Mouse (Mus musculus): ENCODE measurements at regions not wholly inside any gene's neighbourhood (a gene's known extent, or its start where the extent isn't known, plus 50 kb on each side); places are given as distances from the start of the nearest gene placed in this dataset.

DNA sequence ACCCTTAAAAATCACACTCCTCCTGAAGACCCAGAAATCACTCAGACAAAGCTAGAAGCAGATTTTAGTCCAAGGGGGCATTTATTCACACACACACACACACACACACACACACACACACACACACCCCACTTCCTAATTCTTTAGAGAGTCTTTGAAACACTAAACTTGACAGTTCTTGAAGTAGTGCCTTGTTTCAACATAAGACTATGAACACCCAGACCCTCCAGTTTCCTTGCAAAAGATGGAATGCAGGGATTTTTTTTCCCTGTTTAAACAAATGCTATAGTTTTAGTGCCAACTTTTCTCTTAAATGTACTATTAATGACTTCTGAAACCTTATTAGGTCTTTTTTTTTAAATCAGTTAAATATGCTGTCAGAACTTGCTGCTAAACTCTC, 279.2 kb upstream of the Fat1 start:
- no peak for DNase-seq (ENCODE audit: low spot score in 2 of 2)

DNA sequence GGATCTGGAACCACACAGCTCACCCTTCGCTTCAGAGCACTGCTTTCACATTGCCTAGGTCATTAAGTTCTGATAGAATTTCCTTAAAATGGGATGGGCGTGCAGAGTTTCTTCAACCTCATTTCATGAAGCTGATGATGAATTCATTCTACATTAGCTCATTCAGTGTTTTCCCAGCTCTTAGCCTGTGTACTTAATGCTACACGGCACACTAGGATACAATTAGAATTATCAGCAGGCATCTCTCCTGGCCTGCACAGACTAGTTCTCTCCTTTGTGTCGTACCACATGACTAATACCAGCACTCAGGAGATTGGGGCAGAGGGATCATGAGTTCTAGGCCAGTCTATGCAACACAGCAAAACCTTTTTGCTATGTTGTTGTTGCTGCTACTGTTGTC, 278.8 kb upstream of the Fat1 start:
- DNase-seq (ENCODE audit: low spot score in 2 of 2), result no peak

DNA sequence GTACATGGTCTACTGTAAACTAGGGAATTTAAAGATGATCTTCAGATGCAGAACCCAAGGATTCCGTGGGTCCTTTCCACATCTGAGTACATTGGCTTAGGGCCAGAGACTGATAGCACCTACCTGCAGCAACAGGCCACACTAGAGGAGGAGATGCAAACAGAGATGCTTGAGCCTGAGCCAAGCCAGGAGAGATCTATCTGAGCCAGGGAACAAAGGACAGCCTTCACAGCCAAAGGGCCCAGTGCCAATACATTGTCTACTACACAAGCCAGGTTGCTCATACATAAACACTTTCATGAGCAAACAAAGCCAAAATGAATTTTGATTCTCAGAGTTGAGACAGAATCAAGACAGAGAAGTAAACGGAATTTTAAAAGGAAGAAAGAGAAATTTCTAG, 273.6 kb upstream of the Fat1 start:
- DNase-seq (ENCODE audit: low spot score in 2 of 2), result no peak

DNA sequence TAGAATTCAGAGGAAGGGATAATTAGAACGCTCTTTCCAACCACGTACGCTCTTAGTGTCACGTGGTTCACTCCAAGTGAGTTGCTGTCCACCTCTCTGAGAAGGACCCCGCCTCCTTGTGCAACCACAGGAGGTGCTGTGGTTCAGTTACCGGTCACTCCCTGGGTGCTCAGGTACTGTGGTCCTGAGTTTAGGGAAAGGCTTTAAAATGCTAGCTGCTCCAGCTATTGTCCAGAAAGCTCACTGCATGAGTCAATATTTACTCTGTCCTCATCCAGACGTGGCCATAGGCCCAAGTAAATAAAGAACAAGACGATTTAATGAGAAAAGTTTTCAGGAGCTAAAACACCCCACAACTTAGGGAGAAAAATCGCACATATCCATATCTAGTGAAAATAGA, 248.1 kb upstream of the Fat1 start:
- DNase-seq (ENCODE audit: low spot score in 2 of 2), result no peak

DNA sequence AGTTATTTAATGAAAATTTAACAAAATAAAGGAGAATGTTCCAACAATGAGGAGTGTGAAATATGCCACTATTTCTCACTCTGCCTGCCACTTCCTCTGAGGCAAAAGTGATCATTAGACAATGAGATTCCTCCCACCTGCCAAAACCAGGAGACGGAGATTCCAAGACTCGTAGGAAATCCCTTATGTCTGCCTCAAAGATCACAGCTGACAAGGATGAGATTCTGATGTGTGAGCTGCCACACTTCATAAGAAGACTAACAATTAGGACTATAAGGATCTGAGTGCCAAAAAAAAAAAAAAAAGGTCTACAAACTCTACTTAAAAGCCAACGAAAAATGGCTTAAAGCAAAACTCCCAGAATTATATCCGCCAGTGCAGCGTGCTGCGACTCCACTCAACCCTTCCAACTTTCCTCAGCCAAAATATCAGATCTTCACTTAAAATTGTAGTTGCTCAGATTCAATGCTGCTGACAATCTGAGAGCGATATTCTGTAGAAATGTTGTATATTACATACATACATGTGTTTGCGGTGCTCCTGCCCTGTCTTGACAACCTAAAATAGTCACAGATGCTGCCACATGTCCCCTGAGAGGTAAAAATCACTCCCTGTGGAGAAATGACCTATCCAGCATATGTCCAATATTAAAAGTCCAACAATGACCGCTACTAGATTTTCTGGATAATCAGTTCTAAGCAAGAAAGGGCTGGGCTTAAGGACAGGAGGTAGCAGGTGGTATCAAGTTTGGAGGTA, 245.2 kb upstream of the Fat1 start:
- no peak for DNase-seq (ENCODE audit: low spot score in 2 of 2)

DNA sequence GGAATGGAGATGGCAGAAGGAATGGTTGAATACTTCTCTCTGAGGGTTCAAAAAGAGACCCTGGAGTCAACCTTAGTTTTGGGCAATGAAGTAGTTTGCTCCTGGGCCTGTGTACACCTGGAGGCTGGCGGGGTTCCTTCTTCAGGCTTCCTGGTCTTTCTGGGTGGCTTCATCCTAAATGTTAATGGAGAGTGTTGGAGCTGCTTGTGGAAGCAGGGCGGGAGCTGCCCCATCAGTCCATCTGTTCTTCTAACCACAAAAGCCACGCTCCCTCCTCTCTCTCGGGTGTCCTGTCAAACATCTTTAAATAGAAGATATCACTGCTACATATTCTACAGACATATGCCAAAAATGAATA, 244.7 kb upstream of the Fat1 start:
- DNase-seq (ENCODE audit: low spot score in 2 of 2), result no peak

DNA sequence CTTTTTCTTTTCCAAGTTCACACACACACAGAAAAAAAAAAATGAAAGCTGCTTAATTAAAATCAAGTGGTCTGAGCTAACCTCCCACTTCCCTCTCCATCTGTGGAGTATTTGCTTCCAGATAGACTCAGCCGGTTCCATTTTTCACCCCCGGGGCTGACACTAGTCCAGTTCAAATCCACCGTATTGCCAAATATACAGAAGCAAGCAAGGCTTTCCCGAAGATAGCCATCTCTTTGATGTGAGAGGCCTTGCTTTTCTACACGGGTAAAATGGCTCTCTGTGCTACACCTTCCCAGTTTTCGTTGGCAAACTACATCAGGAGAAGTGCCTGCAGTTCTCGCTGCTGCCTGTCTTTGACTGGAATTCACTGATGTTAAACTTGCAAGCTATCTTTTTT, 244.1 kb upstream of the Fat1 start:
- DNase-seq (ENCODE audit: low spot score in 2 of 2), result no peak

DNA sequence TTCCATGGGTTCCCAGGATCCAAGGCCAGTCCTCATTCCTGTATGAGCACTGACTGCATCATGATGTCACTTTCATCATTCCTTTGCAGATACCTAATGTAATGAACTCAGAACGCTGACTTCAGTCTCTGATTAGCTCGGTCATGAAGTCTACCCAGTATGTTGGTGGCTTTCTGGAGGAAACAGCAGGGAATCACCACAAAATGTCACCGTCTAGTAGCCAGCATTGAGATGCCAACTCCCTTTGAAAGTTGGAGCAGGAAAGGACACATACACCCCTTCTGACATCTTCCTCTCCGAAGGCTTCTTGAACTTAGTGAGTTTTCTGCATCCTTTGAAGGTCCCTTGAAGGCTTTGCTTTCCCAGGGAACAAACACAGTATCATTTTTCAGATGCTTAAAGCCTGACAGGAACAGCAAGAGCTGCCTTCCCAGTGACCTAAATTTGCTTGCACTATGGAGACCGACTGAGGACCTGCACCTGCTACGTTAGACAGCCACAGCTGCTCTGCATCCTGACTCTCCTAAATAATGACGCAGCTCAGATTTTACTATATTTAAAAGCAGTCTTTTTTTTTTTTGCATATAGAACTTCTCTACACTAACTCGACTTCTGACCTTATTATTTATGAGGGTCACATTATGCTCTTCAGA, 243.1 kb upstream of the Fat1 start:
- DNase-seq (ENCODE audit: low spot score in 2 of 2), result no peak

DNA sequence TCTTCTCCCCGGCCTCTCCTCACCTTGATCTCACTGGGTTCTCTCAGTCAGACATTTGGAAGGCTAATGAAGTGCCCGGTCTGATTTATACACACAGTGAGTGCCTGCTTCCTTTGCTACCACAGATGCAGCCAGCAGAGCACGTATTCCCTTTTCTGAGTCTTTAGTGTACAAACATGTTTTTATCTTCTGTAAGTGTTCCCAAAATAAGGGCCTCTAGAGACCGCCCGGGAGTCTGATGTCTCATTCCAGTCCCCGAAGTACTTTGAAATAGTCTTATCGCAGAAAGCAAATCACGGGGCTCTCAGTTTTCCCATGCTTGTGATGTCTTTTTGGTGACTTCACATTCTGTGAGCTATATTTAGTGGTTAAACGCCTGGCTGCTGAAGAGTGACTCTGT, 240.4 kb upstream of the Fat1 start:
- DNase-seq (ENCODE audit: low spot score in 2 of 2), result no peak

DNA sequence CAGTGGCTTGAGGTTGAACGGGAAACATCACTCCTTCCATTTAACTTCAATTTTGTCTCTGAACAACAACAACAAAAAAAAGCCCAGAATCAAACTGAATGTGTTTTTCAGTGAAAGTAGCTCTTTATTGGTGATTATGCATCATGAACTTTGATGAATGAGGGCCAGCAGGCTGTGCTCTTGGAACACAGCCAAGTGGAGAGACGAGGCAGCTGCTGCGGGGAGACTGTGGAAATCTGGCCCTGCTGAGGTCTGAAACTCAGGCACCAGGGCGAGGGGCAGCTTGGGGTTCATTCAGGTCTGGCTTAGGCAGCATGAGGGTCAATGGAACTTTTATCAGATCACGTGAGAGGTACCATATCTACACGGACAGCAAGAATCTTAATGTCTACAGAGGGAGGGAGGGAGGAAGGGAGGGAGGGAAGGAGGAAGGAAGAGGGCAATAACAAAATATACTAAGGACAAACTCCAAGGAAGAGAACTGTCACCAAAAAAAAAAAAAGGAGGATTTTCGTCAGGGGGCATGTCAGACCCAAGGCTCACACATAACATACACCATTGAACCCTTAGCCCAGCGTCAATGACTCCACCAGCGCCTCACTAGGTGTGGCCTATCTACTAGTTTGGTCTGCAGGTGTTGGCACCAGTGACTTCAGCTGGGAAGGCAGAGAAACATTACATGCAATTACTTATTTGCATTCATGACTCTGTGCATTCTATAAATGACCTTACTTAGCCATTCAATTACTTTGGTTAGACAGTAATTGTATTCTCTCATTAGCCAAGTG, 239.0 kb upstream of the Fat1 start:
- peak in 1 of 2 experiments; percentile 17 for DNase-seq (ENCODE audit: low spot score in 2 of 2)

DNA sequence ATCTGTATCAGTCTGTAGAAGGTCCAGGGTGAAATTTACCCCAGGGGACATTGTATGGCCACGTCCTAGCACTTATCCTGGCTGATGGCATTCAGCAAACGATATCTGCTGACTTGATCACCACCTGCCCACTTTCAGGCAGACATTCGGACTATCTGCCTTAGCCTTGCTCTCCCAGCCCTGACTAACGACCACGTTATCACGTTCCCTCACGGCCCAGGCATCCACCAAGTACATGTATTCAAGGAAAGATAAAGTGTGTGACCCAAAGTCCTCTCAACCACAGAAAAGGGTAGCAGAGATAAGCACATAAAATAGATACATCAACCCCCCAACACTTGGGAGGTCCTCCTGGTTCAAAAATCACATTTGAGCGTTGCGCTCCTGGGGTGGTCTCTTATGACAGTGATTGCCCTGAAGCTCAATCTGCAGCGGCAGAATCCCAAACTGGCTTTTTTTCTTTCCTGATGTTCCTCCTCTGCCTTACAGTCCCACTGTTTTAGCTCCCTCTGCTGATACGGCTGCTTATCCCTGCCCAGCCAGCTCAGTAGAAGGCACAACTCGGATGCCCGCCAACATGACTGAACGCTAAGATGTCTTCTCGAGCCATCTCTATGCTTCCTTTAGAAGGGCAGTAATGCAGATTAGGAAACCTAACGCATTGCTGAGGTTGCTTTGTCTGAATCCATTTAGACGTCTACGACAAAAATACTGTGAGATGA, 235.7 kb upstream of the Fat1 start:
- no peak for DNase-seq (ENCODE audit: low spot score in 2 of 2)

DNA sequence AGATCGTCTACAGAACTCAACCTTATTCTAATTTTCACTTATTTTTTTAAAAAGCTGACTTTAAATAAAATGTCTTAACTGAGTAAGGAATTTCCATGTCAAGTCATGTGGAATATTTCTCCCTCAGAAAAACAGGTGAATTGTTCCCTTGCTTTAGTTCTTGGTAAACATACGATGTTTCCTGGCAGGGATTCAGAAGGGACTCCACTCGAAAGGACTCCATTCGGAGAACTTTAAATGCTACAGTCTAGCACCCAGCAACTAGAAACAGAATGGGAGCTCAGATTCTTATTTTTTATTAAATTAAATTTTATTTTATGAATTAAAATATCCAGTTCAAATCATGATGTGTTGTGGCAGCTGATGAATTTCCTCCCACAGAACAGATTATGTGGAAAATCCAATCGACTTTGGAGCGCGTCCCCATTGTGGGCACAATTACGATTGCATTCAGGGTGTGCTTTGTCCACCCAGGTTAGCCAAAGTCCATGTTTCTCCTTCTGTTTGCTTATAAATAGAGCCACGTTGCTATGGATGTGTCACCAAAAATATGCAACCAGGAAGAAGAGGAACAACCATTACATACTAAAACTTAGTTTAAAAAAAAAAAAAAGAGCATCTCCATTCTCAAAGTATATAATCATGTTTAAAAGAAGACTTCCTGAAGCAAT, 230.5 kb upstream of the Fat1 start:
- DNase-seq (ENCODE audit: low spot score in 2 of 2), result no peak

DNA sequence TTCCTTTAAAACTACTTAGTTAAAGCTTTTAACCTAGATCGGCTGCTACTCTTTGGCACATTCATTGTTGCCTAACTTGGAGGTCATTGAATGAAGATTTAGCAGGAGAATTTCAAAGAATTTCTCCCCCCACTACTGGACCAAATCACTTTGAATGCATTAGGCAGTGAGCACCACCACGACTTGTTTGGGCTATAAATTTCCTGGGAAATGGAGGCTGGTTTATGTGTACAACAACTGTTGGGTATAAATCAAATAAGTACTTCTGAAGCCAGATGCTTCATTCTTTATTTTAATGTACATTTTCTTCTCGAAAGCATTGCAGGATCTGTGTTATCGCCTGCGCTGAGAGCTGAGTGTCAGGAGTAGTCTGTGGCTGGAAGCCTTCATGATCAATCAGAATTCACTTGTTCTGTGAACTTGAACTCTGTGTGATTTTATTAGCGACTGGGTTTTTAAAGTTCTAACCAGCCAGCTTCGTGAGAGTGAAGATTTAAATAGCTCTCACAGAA, 226.5 kb upstream of the Fat1 start:
- DNase-seq (ENCODE audit: low spot score in 2 of 2), result no peak

DNA sequence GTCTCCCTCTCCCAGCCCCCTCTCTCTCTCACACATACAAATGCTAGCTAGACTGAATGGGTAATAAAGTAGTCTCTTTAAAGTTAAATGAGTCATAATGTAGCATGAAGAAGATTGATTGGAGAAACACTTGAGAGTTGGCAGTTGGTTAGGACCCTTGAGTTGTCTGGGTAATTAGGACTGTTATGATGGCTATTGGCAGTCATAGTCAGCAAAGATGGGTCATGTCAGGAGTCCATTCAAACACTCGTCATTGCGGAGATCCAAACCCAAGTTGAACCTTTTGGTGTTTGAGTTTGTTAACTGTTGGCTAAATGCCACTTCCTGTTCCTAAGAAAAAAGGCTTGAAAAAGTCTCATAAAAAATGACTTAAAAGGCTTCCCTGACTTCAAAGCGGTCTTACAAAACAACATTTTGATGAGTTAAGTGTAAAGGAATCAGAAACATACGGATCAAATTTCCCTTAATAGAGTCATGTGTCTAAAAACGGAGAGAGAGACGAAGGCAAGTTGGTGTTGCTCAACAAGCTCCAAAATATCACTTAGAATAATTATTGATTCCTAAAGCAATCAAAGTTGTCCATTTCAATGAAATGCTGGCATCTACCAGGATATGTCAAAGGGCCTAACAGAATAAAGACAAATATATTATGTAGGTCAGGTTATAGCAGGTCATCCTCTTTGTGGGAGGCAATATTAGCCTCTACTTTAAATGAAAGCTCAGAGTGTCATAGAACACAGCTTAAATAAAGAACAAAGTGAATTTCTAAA, 225.9 kb upstream of the Fat1 start:
- DNase-seq (ENCODE audit: low spot score in 2 of 2), result no peak

DNA sequence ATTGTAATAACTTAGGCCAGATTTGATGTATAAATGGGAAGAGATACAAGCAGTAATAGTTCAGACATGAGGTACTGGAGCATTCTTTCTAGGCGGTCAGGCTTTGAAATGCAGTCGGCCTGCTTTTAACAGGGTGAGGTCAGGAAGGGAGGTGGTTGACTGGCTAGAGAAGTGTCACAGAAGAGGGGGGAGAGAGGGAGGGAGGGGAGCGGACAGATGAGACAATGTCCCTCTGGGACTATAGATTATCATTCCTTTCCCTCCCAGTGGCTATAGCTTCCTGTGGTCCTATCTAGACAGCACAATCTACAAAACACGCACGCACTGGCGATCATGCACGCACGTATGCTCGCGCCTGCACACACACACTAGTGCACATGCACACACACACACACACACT, 200.7 kb upstream of the Fat1 start:
- DNase-seq (ENCODE audit: low spot score in 2 of 2), result no peak

DNA sequence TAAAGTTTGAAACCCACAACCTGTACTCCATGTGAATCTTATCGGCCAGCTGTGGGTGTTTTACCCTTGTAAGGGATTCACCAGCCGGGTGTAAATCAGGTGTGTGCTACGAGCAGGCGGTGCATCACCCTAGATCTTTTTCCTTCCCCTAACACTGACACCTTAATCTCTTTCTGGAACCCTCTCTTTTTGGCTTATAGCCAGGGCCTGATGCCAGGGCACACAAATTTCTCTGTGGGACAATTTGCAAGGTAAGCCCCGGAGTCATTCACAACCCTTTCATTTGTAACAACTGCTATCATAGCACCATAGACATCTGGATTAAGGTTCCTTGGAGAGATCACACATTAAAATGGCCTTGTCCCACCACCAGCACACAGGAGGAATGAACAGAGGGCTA, 199.4 kb upstream of the Fat1 start:
- no peak for DNase-seq (ENCODE audit: low spot score in 2 of 2)

DNA sequence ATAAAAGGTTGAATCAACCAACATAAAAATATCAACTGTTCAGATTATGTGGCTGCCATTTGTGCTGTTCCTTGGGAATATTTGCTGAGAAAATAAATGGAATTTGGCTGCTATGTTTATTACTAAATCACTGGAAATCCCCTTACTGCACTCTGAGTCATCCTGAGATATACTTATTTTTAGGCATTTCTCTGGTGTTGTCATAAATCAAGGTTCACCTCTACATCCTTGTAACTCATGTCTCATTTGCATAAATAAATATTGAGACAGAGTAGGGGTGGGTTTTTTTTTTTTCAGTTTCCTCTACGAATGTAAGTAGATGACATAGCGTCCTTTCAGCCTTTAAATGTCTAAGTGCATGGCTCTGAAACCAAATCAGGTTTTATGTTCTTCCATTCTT, 191.9 kb upstream of the Fat1 start:
- DNase-seq (ENCODE audit: low spot score in 2 of 2), result no peak

DNA sequence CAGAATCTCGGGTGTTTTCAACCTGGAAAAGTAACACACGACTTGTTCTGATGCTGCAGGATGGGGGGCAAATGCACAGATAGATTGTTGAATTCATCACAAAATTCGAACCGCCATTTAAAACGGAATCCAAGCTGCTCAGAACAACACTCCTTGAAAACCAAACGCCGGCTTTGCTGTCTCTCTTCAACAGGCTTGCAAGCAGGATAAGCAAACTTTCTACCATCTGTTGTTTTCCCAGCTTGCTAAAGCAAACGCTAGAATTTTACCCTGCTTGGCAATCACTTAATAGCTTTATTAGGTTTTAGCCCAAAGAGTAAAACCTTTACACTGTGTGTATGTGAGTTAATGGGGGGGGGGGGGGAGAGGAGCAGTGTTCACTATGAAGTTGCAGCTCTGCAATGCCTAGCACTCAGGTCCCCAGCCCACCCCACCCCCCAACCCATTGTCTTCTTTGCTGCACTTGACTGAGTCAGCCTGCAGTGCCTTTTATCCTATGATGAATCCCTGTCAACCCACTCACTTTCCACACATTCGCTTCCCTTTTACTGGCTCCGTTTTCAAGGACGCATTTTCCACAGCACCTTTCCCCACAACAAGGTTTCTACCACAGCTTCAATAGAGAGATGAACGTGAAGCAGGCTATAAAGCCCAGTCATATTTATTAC, 190.1 kb upstream of the Fat1 start:
- no peak for DNase-seq (ENCODE audit: low spot score in 2 of 2)

DNA sequence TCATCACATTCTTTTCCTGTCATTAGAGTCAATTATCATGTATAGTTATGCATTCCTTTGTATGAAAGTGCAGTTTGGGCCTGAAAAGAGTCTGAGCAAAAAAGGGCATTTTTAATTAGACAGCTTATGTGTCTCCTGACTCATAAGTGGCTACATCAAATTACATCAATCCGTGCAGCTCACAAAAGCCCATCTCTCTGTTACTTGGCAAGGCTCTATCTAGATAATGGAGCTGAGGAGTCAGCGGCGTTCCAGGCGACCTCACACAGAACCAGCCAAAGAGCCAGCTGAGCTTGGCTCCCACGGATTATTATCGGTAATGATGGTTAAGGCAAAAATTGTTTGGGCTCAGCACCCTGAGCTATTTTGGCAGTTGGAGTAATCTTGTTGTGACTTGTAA, 176.5 kb upstream of the Fat1 start:
- DNase-seq (ENCODE audit: low spot score in 2 of 2), result no peak

DNA sequence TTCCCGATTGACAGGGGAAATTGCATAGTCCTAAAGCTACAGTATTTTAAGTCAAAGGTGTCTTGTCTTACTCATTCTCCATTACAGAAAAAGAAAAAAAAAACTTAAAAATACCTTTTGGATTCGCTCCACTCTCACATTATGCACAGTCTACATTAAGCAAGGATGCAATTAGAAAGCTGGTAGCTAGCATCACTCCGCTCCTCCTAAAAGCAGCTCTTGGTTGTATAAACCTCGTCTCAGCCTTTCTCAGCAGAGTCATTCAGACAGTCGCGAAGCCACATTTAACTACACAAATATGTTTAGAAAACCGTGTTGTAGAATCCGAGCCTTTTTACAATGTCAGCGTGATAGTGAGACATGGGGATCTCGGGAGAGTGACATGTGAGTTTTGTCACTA, 172.5 kb upstream of the Fat1 start:
- DNase-seq (ENCODE audit: low spot score in 2 of 2), result no peak
